Mouse (Mus musculus): Measurements from ENCODE around the gene Thbs1.
"Not testable (repeated sequence)": the region's sequence is repeated elsewhere in the genome, so short reads cannot be mapped to it uniquely, and the experiment has no call there.

Thbs1 gene

DNA sequence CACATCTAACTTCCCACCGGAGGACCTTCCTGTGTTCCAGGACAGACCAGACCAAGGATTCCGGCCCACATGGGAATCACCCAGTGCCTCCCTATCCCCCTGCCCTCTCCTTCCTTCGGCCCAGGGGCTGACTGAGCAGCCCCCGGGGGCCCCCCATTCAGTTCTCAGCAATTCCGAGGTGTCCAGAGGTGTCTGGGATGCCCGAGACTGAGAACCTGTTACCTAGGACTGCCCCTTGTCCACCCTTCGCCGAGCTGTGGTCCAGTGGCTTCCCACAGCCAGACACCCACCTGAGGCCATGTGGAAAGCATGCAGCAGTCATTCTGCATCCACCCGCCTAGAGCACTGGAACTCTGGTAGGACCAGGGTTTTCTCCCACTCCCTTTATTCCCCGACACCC is 30.0 kb downstream of the Thbs1 start:
- in situ Hi-C loops (cut with MboI, MseI): no loop called here

DNA sequence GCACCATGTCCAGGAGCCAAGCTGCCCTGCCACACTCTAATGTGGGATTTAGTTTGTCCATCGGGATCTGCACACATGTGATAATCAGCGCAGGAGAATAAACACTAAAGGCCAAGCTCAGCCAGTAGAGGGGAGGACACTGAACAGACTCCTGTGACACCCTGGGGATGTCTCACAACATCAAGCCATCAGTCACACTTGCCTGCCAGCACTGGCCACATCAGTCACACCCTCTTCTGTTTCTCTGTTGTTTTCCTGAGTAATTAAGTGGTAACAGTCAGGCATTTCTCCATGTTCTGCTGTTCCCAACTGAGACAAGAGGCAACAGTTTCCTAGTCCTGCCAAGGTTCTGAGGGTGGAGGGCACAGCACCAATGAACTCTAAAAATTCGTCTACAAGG is 36.1 kb downstream of the Thbs1 start:
- in situ Hi-C loops (cut with MboI, MseI): not testable (repeated sequence)

DNA sequence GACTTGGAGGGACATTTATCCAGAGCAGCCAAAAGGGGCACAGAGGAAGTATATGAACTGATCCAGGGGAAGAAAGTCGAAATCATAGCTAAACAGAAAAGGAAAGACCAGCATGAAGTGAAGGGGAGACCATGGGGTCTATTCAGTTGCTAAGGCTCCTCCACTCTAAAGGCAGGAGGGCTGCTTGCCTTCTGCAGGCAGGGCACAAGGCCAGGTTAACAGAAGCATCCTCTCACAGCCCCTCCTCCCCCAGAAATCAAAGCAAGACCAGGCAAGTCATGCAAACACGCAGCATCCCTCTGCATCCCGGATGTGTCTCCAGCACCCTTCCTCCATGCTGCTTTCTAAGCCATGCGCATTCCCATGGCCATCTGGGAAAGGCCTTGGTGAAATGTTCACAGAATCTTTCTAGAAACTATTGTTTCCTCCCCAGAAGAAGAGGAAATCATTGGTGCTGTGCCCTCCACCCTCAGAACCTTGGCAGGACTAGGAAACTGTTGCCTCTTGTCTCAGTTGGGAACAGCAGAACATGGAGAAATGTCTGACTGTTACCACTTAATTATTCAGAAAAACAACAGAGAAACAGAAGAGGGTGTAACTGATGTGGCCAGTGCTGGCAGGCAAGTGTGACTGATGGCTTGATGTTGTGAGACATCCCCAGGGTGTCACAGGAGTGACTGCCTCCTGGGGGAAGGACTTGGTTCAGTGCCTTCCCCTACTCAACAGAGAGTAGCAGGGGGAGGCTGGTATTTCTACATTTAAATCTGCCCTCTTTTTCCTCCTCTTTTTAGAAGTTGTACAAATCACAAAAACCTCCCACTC is 36.9 kb downstream of the Thbs1 start:
- in situ Hi-C loops (cut with MboI, MseI): no loop called here

DNA sequence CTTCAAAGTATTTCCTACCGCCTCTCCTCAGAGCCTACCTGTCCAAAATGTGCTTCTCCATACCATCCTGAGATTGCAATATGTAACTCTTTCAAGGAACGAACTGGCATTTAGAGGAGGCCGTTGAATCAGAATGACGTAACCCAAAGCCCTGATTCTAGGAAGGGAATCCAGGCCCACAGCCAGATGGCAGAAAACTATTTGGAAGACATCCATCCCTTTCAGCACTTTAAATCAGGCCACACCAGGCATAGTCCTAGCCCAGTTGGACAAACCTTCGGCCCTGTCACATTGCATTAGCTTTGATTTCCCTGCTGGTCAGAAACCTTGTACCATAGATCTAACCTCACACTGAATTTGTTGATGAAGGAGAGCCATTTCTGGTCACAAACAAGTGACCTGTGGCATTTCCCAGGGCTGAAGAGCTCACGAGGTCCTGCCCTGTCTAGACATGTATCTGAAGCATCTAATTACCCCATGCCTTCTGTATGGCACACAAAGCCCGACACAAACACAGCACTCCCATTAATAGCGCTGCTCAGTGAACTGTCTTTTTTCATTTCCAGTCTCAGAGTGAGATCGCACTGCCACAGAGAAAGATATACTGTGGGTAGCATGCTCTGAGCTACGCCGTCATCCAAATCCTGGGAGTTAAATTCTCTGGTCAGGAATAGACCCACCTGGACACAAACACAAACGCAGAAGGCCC is 38.3 kb downstream of the Thbs1 start:
- in situ Hi-C loops (cut with MboI, MseI): no loop called here

DNA sequence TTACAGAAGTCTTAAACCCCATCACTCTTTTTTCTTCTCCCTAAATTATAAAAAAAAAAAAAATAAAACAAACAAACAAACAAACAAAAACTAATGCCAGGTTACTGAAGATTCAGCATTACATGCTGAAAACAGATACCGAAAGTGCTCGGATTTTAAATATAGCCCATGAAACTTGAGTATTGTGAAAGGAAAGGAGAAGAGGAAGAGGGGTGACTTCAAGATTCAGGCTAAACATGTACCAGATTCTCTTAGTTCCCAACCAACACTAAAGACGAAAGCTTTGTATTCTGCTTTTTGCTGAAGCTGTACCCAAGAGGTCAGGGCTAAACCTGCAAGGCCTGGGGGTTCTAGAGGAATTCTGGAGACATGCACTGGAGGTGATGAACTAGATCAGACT is 46.4 kb downstream of the Thbs1 start:
- in situ Hi-C loops (cut with MboI, MseI): no loop called here

DNA sequence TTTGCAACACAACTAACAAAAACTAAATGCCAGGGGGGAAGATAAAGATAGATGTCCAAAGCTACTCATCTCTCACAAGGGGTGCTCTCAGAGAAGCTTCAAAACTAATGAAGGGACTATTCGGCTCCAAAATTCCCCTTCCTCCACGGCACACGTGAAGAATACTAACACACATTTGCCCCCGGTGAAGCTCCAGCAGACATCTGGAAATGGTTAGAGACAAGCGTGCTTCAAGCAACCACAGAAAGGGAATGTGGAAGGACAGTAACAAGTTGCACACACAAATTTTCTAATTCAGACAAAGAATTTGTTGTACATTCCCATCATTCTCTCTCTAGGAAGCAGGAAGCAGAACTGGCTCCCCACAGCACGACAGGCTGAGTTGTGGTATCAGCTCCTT is 47.5 kb downstream of the Thbs1 start:
- in situ Hi-C loops (cut with MboI, MseI): no loop called here

DNA sequence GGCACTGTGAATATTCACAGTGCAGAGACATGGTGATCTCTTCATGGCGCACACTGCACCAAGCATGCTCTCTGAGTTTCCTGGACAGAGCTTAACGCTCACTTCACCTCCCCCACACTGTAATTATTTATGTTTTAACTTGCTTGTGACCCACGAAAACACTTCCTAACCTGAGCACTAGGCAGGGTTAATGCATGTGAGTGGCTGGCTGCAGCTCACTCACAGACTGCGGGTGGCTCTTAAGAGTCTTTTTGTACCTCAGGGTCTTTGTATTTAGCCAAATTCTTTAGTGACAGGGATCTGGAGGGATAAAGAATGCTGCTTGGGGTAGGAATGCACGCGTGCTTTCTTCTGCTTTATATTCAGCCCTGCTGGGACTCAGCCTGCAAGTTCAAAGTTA is 48.9 kb downstream of the Thbs1 start:
- in situ Hi-C loops (cut with MboI, MseI): no loop called here

DNA sequence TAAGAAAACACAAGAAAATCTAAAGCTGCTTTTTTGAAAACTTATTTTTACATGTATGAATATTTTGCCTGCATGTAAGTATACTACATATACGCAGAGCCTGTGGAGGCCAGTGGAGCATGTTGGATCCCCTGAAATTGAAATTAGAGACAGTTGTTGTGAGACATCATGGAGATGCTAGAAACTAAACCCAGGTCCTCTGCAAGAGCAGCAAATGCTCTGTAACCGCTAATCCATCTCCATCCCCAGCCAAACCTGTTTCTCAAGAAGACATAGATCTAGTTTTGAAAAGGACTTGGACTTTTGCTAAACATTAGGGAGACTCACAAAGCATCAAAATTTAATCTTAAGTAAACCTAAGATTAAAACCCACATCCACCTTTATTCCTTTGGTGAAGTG is 49.3 kb downstream of the Thbs1 start:
- in situ Hi-C loops (cut with MboI, MseI): no loop called here

DNA sequence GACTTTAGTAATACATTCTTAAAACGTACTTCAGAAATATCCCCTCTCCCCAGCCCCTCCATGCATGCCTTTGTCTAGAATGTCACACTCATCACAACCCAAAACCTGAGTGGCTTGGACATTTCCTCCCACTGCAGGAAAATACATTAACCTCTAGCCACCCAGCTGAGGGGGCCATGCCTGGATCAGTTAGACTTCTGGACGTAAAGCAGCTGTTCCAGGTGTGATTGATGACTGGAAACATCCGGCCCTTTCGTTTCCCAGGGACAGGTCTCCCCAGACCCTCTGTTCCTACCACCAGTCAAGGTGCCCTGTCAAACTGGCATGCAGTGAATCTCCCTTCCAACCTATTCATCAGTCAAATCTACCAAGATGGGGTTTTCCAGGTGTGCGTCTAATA is 50.8 kb downstream of the Thbs1 start:
- in situ Hi-C loops (cut with MboI, MseI): no loop called here

DNA sequence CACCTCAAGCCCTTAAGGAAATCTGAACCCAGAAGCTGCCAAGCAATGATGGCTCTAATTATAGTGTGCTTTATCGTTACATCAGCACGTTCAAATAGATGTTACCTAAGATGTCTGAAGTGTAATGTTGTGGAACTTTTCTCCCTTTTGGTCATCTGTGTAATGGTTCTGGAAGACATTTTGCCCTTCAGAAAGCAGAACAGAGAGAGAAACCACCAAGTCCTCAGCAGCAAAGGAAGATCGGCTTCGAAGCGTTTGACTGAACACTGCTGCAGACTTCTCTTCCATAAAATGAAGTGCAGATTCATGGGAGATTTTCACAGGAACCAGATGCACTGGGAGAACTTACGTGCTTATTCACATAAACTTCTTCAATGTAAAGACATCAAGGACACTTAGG is 52.5 kb downstream of the Thbs1 start:
- in situ Hi-C loops (cut with MboI, MseI): no loop called here

DNA sequence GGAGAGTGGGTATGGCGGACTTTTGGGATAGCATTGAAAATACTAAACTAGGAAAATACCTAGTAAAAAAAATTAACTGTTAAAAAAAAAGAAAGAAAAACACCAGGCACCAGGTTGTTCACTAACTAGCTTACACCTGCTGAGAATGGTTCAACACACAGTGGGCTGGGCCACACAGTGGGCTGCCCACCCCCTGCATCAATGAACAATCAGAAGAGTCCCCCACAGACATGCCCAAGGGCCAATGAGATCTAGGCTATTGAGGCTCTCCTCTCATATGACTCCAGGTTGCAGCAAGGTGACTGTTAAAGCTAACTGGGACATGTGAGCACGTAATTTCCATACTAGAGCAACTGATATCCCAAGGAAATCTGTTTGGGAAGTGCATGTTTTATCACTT is 54.0 kb downstream of the Thbs1 start:
- in situ Hi-C loops (cut with MboI, MseI): no loop called here

DNA sequence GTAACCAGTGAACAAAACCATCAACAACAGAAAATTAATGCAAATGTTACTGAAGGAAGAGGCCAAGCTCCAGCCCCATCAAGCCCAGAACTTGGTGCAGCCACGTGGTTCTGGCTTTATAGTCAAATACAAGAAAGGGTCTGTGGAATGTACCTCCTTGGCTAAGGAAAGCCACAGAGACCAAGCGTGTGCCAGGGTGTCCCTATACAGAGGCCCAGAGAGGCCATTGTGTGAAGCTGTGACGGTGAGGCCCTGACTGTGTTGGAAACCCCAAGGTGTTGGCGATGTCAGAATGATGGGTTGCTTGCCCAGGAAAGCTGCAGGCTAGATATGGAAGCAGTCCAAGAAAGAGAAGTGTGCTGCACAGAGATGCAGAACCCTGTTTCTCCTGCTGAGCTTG is 56.1 kb downstream of the Thbs1 start:
- in situ Hi-C loops (cut with MboI, MseI): no loop called here

DNA sequence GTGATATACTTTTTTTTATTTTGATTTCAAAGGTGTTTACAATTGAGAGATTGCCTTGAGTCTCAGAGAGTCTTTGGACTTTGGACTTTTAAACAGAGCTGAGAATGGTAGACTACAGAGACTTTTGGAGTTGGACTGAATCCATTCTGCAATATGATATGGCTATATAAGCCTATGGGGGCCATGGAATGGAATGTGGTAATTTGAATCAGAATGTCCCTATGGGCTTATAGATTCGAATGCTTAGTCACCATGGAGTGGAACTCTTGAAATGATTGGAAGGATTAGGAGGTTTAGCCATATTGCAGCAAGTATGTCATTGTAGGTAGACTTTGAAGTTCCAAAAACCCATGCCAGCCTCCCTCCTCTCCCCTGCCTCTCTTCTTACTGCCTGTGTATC is 56.5 kb downstream of the Thbs1 start:
- in situ Hi-C loops (cut with MboI, MseI): no loop called here

DNA sequence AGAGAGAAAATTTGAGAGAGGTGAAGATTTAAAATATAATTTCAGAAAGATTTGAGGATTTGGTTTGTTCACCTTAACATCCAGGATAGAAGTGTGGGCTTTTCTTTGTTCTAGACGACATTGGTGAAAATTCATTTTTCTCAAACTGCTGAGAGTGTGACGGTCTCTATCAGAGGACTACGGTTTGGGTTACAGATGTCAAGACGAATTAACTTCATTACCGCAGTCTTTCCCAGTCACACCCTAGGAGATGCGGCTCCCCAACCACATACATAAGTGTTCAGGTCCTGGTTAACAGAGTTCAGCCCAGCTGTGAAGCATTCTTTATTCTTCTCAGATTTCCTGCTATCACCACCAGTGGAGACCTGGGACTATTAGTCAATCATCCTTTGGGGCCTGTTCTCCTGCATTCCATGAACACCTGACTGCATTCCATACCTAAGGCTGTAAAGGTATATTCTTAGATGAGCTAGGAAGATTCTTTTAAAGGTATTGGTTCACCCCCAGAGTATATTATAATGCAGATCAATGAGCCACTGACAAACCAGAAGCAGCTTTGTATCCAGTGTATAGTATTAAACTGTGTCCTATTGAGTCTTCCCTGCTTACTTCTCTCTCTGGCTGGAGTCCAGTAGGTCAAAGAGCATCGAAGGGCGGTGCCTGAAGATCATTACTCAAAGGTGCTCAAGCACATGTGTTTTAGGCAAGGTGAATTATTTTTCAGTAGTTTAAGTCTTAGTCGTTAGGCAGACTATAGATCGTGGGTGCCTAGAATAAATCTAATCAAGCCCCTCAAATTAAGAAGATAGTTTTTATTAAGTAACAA is 63.1 kb downstream of the Thbs1 start:
- in situ Hi-C loops (cut with MboI, MseI): no loop called here
